Mouse (Mus musculus) forebrain, postnatal 0 days (tissue): ENCODE data around the gene Ccdc105. TPM values are rescaled to one million over a fixed set of nuclear protein-coding genes. Genes with fewer than 3 reads are reported as not detected.

Source experiments
- ATAC-seq: fragments of 200-750 bp; cut with Nextera tagmentation; 2 replicates; pipeline ENCODE4 v1.8.0; 2017; ENCODE audit warnings: mild to moderate bottlenecking, moderate library complexity
- DNase-seq: peaks from one replicate; pipeline ENCODE4 v3.0.0-alpha.2; 2015
- H3K27ac ChIP-seq: fragments of 300-500 bp; sonication (generic); 2 replicates; pipeline ENCODE4 v1.5.1; 2014; ENCODE audit warnings: low read depth, mild to moderate bottlenecking, antibody characterized with exemption, low read length, moderate library complexity, mixed read lengths
- H3K27me3 ChIP-seq: fragments of 300-500 bp; sonication (generic); 2 replicates; pipeline ENCODE4 v1.6.1; 2014; ENCODE audit warnings: mild to moderate bottlenecking, low read length, mixed read lengths; ENCODE audit not compliant: insufficient read depth
- H3K36me3 ChIP-seq: fragments of 300-500 bp; sonication (generic); 2 replicates; pipeline ENCODE4 v1.6.1; 2014; ENCODE audit warnings: mild to moderate bottlenecking, moderate library complexity; ENCODE audit not compliant: insufficient read depth
- H3K4me1 ChIP-seq: fragments of 300-500 bp; sonication (generic); 2 replicates; pipeline ENCODE4 v1.6.1; 2014; ENCODE audit warnings: antibody characterized with exemption; ENCODE audit not compliant: insufficient read depth
- H3K4me2 ChIP-seq: fragments of 300-500 bp; sonication (generic); 2 replicates; pipeline ENCODE4 v1.6.1; 2014; ENCODE audit warnings: low read depth, mild to moderate bottlenecking, moderate library complexity
- H3K4me3 ChIP-seq: fragments of 300-500 bp; sonication (generic); 2 replicates; pipeline ENCODE4 v1.5.1; 2014; ENCODE audit warnings: low read depth, low read length, mixed read lengths
- H3K9ac ChIP-seq: fragments of 300-500 bp; sonication (generic); 2 replicates; pipeline ENCODE4 v1.6.1; 2014; ENCODE audit warnings: mild to moderate bottlenecking
- H3K9me3 ChIP-seq: fragments of 300-500 bp; sonication (generic); 2 replicates; pipeline ENCODE4 v1.6.1; 2016; ENCODE audit warnings: low read length
- CTCF ChIP-seq: sonication (generic); IDR thresholded peaks from 2 replicates; pipeline ENCODE4 v1.5.1; 2016; ENCODE audit warnings: antibody characterized with exemption, control low read depth, low read depth
- WGBS: fragments of 180-500 bp; shearing (Covaris S2); extraction: QIAGEN DNeasy Blood & Tissue Kit; methylation state at CpG from one replicate; pipeline ENCODE4 v1.1.7; 2014; 5-methylcytosine and 5-hydroxymethylcytosine counted together
- polyA plus RNA-seq: library from polyadenylated mRNA; unstranded; fragments of >200 nt; fragmentation: Nextera tagmentation; extraction: Ambion mirVana; gene quantifications from 2 replicates; pipeline ENCODE4 v1.2.1, GENCODE M21; 2015
- total RNA-seq: library from RNA; depleted of rRNA; stranded (reverse); fragments of >200 nt; gene quantifications from 2 replicates; pipeline ENCODE4 v1.2.3, GENCODE M21; 2014

The Ccdc105 gene
- total and polyA plus RNA-seq, 2 experiments from 2014 or later: 0.17 TPM; not detected in 1

- Histone ChIP-seq H3K4me3 (no peak overlapping the region), H3K9me3 (no peaks in the 10 kb centered on the region), H3K27me3 (no peaks in the 10 kb centered on the region), H3K27ac (no peak overlapping the region), H3K4me1 (no peaks in the 10 kb centered on the region), H3K9ac (no peak overlapping the region), H3K4me2 (no peak overlapping the region), H3K36me3 (no peaks in the 10 kb centered on the region)
- no peak for TF ChIP-seq CTCF
- ATAC-seq (no peak), DNase-seq (no peak)
- WGBS: 31% methylated on average over 4 of the region's 4 CpGs
These were observed 23.0 kb upstream of the Ccdc105 start for GRCm38 (mm10) chr10:78775830-78776229.

GRCm38 (mm10) chr10:78765570-78765969 is 12.7 kb upstream of the Ccdc105 start:
- Histone ChIP-seq H3K27me3 (no peaks in the 10 kb centered on the region), H3K4me1 (no peaks in the 10 kb centered on the region), H3K4me3 (no peak overlapping the region), H3K27ac (no peak overlapping the region), H3K9ac (no peak overlapping the region), H3K9me3 (no peaks in the 10 kb centered on the region), H3K4me2 (no peak overlapping the region), H3K36me3 (no peaks in the 10 kb centered on the region)
- TF ChIP-seq CTCF: no peak
- 86% methylated on average over 1 of the region's 1 CpGs for WGBS
- DNase-seq: no peak
- ATAC-seq: no peak

- peak; percentile 89 for TF ChIP-seq CTCF
- DNase-seq: peak; percentile 89
- H3K4me2 ChIP-seq: no peak overlapping the region
- H3K27me3 ChIP-seq: no peaks in the 10 kb centered on the region
- WGBS: 24% methylated on average over 6 of the region's 6 CpGs
- no peak overlapping the region for H3K9ac ChIP-seq
- ATAC-seq: peak; percentile 7; the same call in 1 of the 2 replicates
- H3K4me3 ChIP-seq: no peak overlapping the region
- no peak overlapping the region for H3K27ac ChIP-seq
- no peaks in the 10 kb centered on the region for H3K4me1 ChIP-seq
- no peaks in the 10 kb centered on the region for H3K9me3 ChIP-seq
- H3K36me3 ChIP-seq: no peaks in the 10 kb centered on the region
These were observed 3.2 kb upstream of the Ccdc105 start for GRCm38 (mm10) chr10:78756021-78756420.

GRCm38 (mm10) chr10:78748946-78749345 is 3.9 kb downstream of the Ccdc105 start:
- Histone ChIP-seq H3K36me3 (no peaks in the 10 kb centered on the region), H3K27me3 (no peaks in the 10 kb centered on the region), H3K9ac (no peak overlapping the region), H3K9me3 (no peaks in the 10 kb centered on the region), H3K4me3 (no peak overlapping the region), H3K4me2 (no peak overlapping the region), H3K27ac (no peak overlapping the region), H3K4me1 (no peaks in the 10 kb centered on the region)
- DNase-seq (no peak), ATAC-seq (no peak)
- no peak for TF ChIP-seq CTCF
- WGBS: 90% methylated on average over 6 of the region's 6 CpGs

GRCm38 (mm10) chr10:78748161-78748560 is 4.7 kb downstream of the Ccdc105 start:
- Histone ChIP-seq H3K9me3 (no peaks in the 10 kb centered on the region), H3K4me2 (peak overlapping the region; percentile 64), H3K36me3 (no peaks in the 10 kb centered on the region), H3K4me3 (peak overlapping the region; percentile 41), H3K4me1 (no peaks in the 10 kb centered on the region), H3K9ac (no peak overlapping the region), H3K27me3 (no peaks in the 10 kb centered on the region), H3K27ac (no peak overlapping the region)
- ATAC-seq: no peak
- TF ChIP-seq CTCF: no peak
- 85% methylated on average over 13 of the region's 13 CpGs for WGBS
- DNase-seq: no peak

- Histone ChIP-seq H3K4me1 (no peaks in the 10 kb centered on the region), H3K4me3 (peak overlapping the region; percentile 41), H3K27me3 (no peaks in the 10 kb centered on the region), H3K4me2 (peak overlapping the region; percentile 64), H3K9ac (peak overlapping the region; percentile 47), H3K27ac (no peak overlapping the region; the same call in 1 of the 2 replicates), H3K36me3 (no peaks in the 10 kb centered on the region), H3K9me3 (no peaks in the 10 kb centered on the region)
- WGBS: 4% methylated on average over 27 of the region's 27 CpGs
- peak; percentile 87 for ATAC-seq
- DNase-seq: peak; percentile 73
- TF ChIP-seq CTCF: no peak
These were observed 5.7 kb downstream of the Ccdc105 start for GRCm38 (mm10) chr10:78747035-78747721.

- no peaks in the 10 kb centered on the region for H3K36me3 ChIP-seq
These were observed 7.2 kb downstream of the Ccdc105 start for GRCm38 (mm10) chr10:78745453-78746232.

More at GRCm38 (mm10) chr10:78745453-78746232, 7.2 kb downstream of the Ccdc105 start:
- peak; percentile 40; the same call in 1 of the 2 replicates for TF ChIP-seq CTCF
- WGBS: 66% methylated on average over 4 of the region's 4 CpGs
- no peak overlapping the region for H3K27ac ChIP-seq
- H3K4me3 ChIP-seq: no peak overlapping the region
- no peak overlapping the region for H3K9ac ChIP-seq
- H3K9me3 ChIP-seq: no peaks in the 10 kb centered on the region
- no peaks in the 10 kb centered on the region for H3K27me3 ChIP-seq
- DNase-seq: no peak
- 0 out of 2 replicates have a peak, but pooled peaks have one; percentile 15 for ATAC-seq
- H3K4me2 ChIP-seq: no peak overlapping the region
- H3K4me1 ChIP-seq: no peaks in the 10 kb centered on the region
